ENCODE assay signal across 10 mouse cellular contexts in the genomic region with DNA sequence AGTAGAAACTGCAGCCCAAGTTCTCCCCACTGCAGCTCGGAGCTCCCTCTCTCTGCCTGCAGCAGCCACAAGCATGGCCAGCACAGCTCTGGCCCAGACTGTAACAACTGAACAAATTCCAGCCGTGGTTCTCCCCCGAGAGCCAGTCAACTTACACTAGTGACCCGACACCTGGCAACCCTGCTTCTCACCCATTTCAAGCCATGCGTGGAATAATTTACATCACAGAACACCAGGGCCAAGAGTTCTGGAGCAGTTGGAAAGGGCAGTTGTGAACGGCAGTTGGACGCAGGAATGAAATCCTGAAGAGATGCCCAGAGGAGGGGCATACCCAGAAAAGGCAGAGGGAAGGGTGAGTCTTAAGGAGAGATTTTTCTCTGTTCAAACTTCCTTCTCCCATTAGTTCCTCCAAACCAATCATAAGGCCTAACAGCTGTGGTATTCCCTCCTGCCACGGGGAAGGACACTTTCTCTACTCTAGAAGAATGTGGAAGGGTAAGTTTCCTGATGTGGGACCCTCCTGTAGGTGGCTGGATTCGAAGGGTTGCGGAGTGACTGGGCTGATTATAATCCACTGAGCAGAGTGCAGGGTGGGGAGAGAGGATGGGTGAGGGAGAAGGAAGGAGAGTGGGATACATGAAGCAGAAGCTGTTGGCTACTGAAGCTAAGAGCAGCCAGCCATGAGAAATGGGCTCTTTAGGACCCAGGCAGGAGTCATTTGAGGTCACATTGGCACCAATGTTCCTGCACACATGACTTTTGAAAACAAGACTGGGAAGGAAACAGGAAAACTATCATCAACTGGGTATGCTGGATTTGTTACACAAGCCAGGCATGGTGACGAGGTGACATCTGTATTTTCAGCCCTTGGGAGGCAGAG. TPM values are rescaled to one million over a fixed set of nuclear protein-coding genes. Genes with fewer than 3 reads are reported as not detected.
DNase-seq lines count a peak whose midpoint lies in the region; ATAC-seq and TF ChIP-seq lines count a peak whose summit lies in the region.
"Had no signal": no experiment of that assay in that cellular context is flagged by ENCODE, and none has a peak within 500 bp of the region (broad histone marks: within the 10 kb centered on the region; RNA-seq: fewer than 3 reads in every experiment).

No protein-coding gene starts in this region.

- H3K27ac ChIP-seq in liver, adult 2 months (replicated peaks; ENCODE audit: insufficient read depth, low read depth, low read length) = peak overlapping the region; percentile 45
- H3K27ac ChIP-seq in liver, embryonic 12.5 days = no peak overlapping the region
- peak overlapping the region; percentile 57 for H3K27ac ChIP-seq in kidney, embryonic 15.5 days
- H3K27ac ChIP-seq: left cerebral cortex, adult 2 months had no signal

- no peak for TF ChIP-seq CTCF in liver, adult 2 months (IDR thresholded peaks at IDR 0.05; ENCODE audit: low read depth, low read length)

- no peak for TF ChIP-seq POLR2A in liver, adult 2 months (IDR thresholded peaks at IDR 0.05; ENCODE audit: extremely low read depth, insufficient read depth, low read length)

- H3K4me2 ChIP-seq in liver, embryonic 12.5 days = no peak overlapping the region
- no peak overlapping the region for H3K4me2 ChIP-seq in kidney, embryonic 15.5 days

- 78% methylated on average over 11 of the region's 11 CpGs for WGBS in liver, adult 2 months
- WGBS in liver, embryonic 12.5 days (ENCODE audit: insufficient replicate concordance) = 79% methylated on average over 11 of the region's 11 CpGs
- WGBS in kidney, embryonic 15.5 days = 38% methylated on average over 11 of the region's 11 CpGs

- DNase-seq in liver, adult 2 months (ENCODE audit: extremely low read depth, low read depth, low spot score) = peak; percentile 48
- DNase-seq in gastrocnemius, adult 18-20 months (ENCODE audit: low spot score) = peak; percentile 66
- DNase-seq in lung, postnatal 4 days = peak; percentile 27 to 49
- no peak for DNase-seq in embryo, embryonic 10 days (ENCODE audit: low spot score)
- DNase-seq in urinary bladder, adult 18-20 months (ENCODE audit: low spot score in 2 of 2) = no peak
- no peak for DNase-seq in left cerebral cortex, postnatal 14 days (ENCODE audit: low spot score in 2 of 2)
- DNase-seq: cerebellum, adult 8-10 months had no signal

- H3K27me3 ChIP-seq in liver, adult 2 months (ENCODE audit: control insufficient read depth, insufficient read depth, low read length) = no peaks in the 10 kb centered on the region
- no peaks in the 10 kb centered on the region for H3K27me3 ChIP-seq in liver, embryonic 12.5 days (replicated peaks)
- H3K27me3 ChIP-seq in kidney, embryonic 15.5 days = no peaks in the 10 kb centered on the region

- H3K36me3 ChIP-seq in liver, adult 2 months (ENCODE audit: control insufficient read depth, insufficient read depth, low read length) = peaks cover 8% of the 10 kb centered on the region; the same call in 1 of the 2 replicates
- H3K36me3 ChIP-seq in liver, embryonic 12.5 days = peaks cover 25% of the 10 kb centered on the region
- H3K36me3 ChIP-seq in kidney, embryonic 15.5 days = peaks cover 15% of the 10 kb centered on the region

- intact Hi-C loops in left cerebral cortex, postnatal 14 days (cut with DNase I) = no loop called here

- no peak for ATAC-seq in liver, embryonic 12.5 days
- no peak for ATAC-seq in kidney, embryonic 15.5 days (replicated peaks; ENCODE audit: low FRiP score)

- H3K4me1 ChIP-seq in liver, adult 2 months (ENCODE audit: control insufficient read depth, insufficient read depth, low read length) = peaks cover 5% of the 10 kb centered on the region; the same call in 1 of the 2 replicates
- peaks cover 7% of the 10 kb centered on the region; the same call in 1 of the 2 replicates for H3K4me1 ChIP-seq in liver, embryonic 12.5 days
- peaks cover 18% of the 10 kb centered on the region for H3K4me1 ChIP-seq in kidney, embryonic 15.5 days

- H3K79me2 ChIP-seq in liver, adult 2 months (ENCODE audit: control insufficient read depth, insufficient read depth, low read length) = peaks cover 2% of the 10 kb centered on the region; the same call in 1 of the 2 replicates

- no peak overlapping the region for H3K9ac ChIP-seq in liver, adult 2 months (ENCODE audit: low read depth, low read length)
- no peak overlapping the region for H3K9ac ChIP-seq in liver, embryonic 12.5 days
- no peak overlapping the region for H3K9ac ChIP-seq in kidney, embryonic 15.5 days

- H3K9me3 ChIP-seq in liver, embryonic 12.5 days (replicated peaks) = no peaks in the 10 kb centered on the region
- no peaks in the 10 kb centered on the region for H3K9me3 ChIP-seq in kidney, embryonic 15.5 days (replicated peaks)

- no peak overlapping the region for H3K4me3 ChIP-seq in liver, adult 2 months (ENCODE audit: insufficient read depth, low read depth, low read length)
- no peak overlapping the region for H3K4me3 ChIP-seq in liver, embryonic 12.5 days
- H3K4me3 ChIP-seq in kidney, embryonic 15.5 days (replicated peaks) = no peak overlapping the region
- H3K4me3 ChIP-seq: left cerebral cortex, adult 2 months had no signal

RNA-seq across cellular contexts. Expression of a gene that starts 25.9 kb away (rescaled TPM):
- total RNA-seq in liver, adult 2 months (2014; rRNA removed) = 7.9 and 13.5 TPM in 2 replicates
- 3.2 and 3.9 TPM in 2 replicates for polyA plus RNA-seq in liver, adult 2 months (2012; rRNA removed)
- 4.8 and 5.2 TPM in 2 replicates for polyA plus RNA-seq in liver, embryonic 12.5 days (2016; fragmentation: Nextera tagmentation; extraction: Ambion mirVana)
- total RNA-seq in gastrocnemius, adult 18-20 months (2021) = 10 to 100 TPM in 1 of 2 experiments, 1 to 10 TPM in 1; 9.3 to 13.7 TPM
- polyA plus RNA-seq in kidney, embryonic 15.5 days (2015; fragmentation: Nextera tagmentation; extraction: Ambion mirVana) = 4.2 and 4.9 TPM in 2 replicates
- total RNA-seq in left cerebral cortex, postnatal 14 days (2021) = 10 to 100 TPM; 39.9 to 42.7 TPM

RNA-seq across cellular contexts. Expression of a gene that starts 49.9 kb away (rescaled TPM):
- 41.2 and 43.6 TPM in 2 replicates for total RNA-seq in liver, adult 2 months (2014; rRNA removed)
- polyA plus RNA-seq in liver, adult 2 months (2012; rRNA removed) = 21.6 and 24.6 TPM in 2 replicates
- 140 and 144 TPM in 2 replicates for polyA plus RNA-seq in liver, embryonic 12.5 days (2016; fragmentation: Nextera tagmentation; extraction: Ambion mirVana)
- total RNA-seq in gastrocnemius, adult 18-20 months (2021) = 10 to 100 TPM; 36.7 to 37.9 TPM
- polyA plus RNA-seq in kidney, embryonic 15.5 days (2015; fragmentation: Nextera tagmentation; extraction: Ambion mirVana) = 179 and 189 TPM in 2 replicates
- total RNA-seq in left cerebral cortex, postnatal 14 days (2021) = 10 to 100 TPM; 49.1 to 49.6 TPM

RNA-seq across cellular contexts. Expression of a gene that starts 58.1 kb away (rescaled TPM):
- 8.5 and 10.0 TPM in 2 replicates for total RNA-seq in liver, adult 2 months (2014; rRNA removed)
- 16.0 and 17.0 TPM in 2 replicates for polyA plus RNA-seq in liver, adult 2 months (2012; rRNA removed)
- 34.2 and 36.4 TPM in 2 replicates for polyA plus RNA-seq in liver, embryonic 12.5 days (2016; fragmentation: Nextera tagmentation; extraction: Ambion mirVana)
- total RNA-seq in gastrocnemius, adult 18-20 months (2021) = 1 to 10 TPM; 7.1 to 7.4 TPM
- polyA plus RNA-seq in kidney, embryonic 15.5 days (2015; fragmentation: Nextera tagmentation; extraction: Ambion mirVana) = 59.3 and 59.7 TPM in 2 replicates
- 10 to 100 TPM; 33.1 to 39.8 TPM for total RNA-seq in left cerebral cortex, postnatal 14 days (2021)

RNA-seq across cellular contexts. Expression of a gene that starts 59.9 kb away (rescaled TPM):
- total RNA-seq in liver, adult 2 months (2014; rRNA removed) = 97.6 and 124 TPM in 2 replicates
- 167 and 185 TPM in 2 replicates for polyA plus RNA-seq in liver, adult 2 months (2012; rRNA removed)
- 55.2 and 56.5 TPM in 2 replicates for polyA plus RNA-seq in liver, embryonic 12.5 days (2016; fragmentation: Nextera tagmentation; extraction: Ambion mirVana)
- total RNA-seq in gastrocnemius, adult 18-20 months (2021) = 10 to 100 TPM; 38.2 to 40.1 TPM
- polyA plus RNA-seq in kidney, embryonic 15.5 days (2015; fragmentation: Nextera tagmentation; extraction: Ambion mirVana) = 75.6 and 80.0 TPM in 2 replicates
- total RNA-seq in left cerebral cortex, postnatal 14 days (2021) = 1 to 10 TPM; 9.5 to 9.6 TPM

Comparison
In these comparisons a context has a peak if more than half of its experiments do, and no peak if none do; other contexts are left out.
1. DNase-seq: peak in liver, adult 2 months (single experiment), gastrocnemius, adult 18-20 months (single experiment) and lung, postnatal 4 days (2 of 2); none in embryo, embryonic 10 days (single experiment), urinary bladder, adult 18-20 months (0 of 2) and left cerebral cortex, postnatal 14 days (0 of 2).